Mouse (Mus musculus): ENCODE measurements around the gene Gm9758.
"Not testable (repeated sequence)": the region's sequence is repeated elsewhere in the genome, so short reads cannot be mapped to it uniquely, and the experiment has no call there.

The Gm9758 gene

GRCm38 (mm10) chr5:14914799-14915198, at the start of gene Gm9758:
TSS of gene Gm9758 (minus strand) at chr5:14914899.
- DNase-seq (ENCODE audit: low read depth in 1 of 2, low spot score in 2 of 2) = not testable (repeated sequence)

- DNase-seq (ENCODE audit: low read depth in 1 of 2, low spot score in 2 of 2) = not testable (repeated sequence)
Observed at GRCm38 (mm10) chr5:14963821-14964220, 49.1 kb upstream of the Gm9758 start.

DNA sequence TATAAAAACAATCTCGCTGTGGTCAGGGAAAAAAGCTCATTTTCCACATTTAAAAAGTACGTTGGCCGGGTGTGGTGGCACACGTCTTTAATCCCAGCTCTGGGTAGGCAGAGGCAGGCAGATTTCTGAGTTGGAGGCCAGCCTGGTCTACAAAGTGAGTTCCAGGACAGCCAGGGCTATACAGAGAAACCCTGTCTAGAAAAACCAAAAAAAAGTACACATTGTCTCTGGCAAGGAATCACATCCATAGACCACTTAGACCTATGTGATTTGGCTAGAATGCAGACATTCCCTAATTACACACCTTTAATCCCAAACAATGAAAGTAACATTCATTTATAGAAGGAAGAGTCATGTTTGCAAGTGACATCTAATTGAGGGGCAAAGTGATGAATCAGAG, 46.8 kb upstream of the Gm9758 start:
- DNase-seq (ENCODE audit: low read depth in 1 of 2, low spot score in 2 of 2) = not testable (repeated sequence)

GRCm38 (mm10) chr5:14955928-14956706, 41.4 kb upstream of the Gm9758 start:
- not testable (repeated sequence) for DNase-seq (ENCODE audit: low read depth in 1 of 2, low spot score in 2 of 2)

DNA sequence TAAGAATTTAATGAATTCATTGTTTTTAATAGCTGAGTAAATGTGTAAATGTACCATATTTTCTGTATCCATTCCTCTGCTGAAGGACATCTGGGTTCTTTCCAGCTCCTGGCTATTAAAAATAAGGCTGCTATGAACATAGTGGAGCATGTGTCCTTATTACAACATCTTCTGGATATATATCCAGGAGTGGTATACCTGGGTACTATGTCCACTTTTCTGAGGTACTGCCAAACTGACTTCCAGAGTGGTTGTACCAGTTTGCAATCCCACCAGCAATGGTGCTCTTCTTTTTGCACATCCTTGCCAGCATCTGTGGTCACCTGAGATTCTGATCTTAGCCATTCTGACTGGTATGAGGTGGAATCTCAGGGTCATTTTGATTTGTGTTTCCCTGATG, 38.9 kb upstream of the Gm9758 start:
- not testable (repeated sequence) for DNase-seq (ENCODE audit: low read depth in 1 of 2, low spot score in 2 of 2)

- not testable (repeated sequence) for DNase-seq (ENCODE audit: low read depth in 1 of 2, low spot score in 2 of 2)
Observed at GRCm38 (mm10) chr5:14952749-14953148, 38.0 kb upstream of the Gm9758 start.

GRCm38 (mm10) chr5:14951822-14952221, 37.1 kb upstream of the Gm9758 start:
- not testable (repeated sequence) for DNase-seq (ENCODE audit: low read depth in 1 of 2, low spot score in 2 of 2)

- not testable (repeated sequence) for DNase-seq (ENCODE audit: low read depth in 1 of 2, low spot score in 2 of 2)
Observed at GRCm38 (mm10) chr5:14947482-14948198, 32.9 kb upstream of the Gm9758 start.

DNA sequence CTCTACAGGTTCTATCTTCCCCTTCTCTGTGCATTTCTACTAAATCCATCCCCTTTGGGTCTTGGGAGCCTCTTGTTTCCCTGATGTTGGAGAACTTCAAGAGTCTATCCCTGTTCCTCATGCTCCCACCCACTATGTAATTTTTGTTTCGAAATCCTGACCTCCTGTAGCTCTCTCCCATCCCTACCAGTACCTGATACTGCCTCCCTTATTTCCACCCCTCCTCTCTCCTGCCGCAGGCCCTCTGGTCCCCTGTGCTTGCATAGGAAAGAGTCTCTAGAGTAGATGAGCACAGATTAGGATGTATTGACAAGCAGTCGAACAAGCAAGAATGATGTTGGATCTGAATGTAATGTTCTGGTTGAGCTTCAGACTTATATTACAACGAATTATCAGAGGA, 30.8 kb upstream of the Gm9758 start:
- not testable (repeated sequence) for DNase-seq (ENCODE audit: low read depth in 1 of 2, low spot score in 2 of 2)

DNA sequence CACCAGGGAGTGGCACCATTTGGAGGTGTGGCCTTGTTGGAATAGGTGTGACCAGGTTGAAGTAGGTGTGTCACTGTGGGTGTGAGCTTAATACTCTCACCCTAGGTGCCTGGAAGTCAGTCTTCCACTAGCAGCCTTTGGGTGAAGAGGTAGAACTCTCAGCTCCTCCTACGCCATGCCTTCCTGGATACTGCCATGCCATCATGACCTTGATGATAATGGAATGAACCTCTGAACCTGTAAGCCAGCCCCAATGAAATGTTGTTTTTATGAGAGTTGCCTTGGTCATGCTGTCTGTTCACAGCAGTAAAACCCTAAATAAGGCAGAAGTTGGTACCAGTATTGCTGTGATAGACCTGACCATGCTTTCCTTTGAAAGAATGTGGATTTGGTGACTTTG, 26.3 kb upstream of the Gm9758 start:
- not testable (repeated sequence) for DNase-seq (ENCODE audit: low read depth in 1 of 2, low spot score in 2 of 2)

GRCm38 (mm10) chr5:14938329-14938728, 23.6 kb upstream of the Gm9758 start, which contains the start of gene Speer4e:
TSS of gene Speer4e (minus strand) at chr5:14938429.
- not testable (repeated sequence) for DNase-seq (ENCODE audit: low read depth in 1 of 2, low spot score in 2 of 2)

DNA sequence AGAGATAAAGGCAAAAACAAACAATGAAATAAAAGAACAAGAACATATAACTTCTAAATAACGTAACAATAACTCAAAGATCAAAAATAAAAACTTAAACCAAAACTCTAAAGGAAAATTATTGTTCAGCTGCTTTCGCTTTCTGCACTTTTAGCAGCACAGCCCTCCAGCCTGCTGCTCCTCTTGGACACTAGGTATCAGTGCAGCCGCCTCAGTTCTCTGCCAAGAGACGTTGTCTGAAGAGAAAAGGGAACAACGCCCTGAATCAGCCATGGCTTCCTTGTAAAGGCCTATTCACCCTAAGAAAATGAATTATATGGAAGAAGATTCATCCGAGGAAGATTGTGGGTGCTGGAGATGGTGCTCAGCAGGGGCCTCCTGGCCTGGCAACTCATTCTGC, 19.0 kb upstream of the Gm9758 start:
- not testable (repeated sequence) for DNase-seq (ENCODE audit: low read depth in 1 of 2, low spot score in 2 of 2)

GRCm38 (mm10) chr5:14927047-14927446, 12.3 kb upstream of the Gm9758 start:
- DNase-seq (ENCODE audit: low read depth in 1 of 2, low spot score in 2 of 2) = not testable (repeated sequence)

- not testable (repeated sequence) for DNase-seq (ENCODE audit: low read depth in 1 of 2, low spot score in 2 of 2)
Observed at GRCm38 (mm10) chr5:14914361-14914760, 338 bp downstream of the Gm9758 start.

GRCm38 (mm10) chr5:14903539-14903938, 11.2 kb downstream of the Gm9758 start:
- not testable (repeated sequence) for DNase-seq (ENCODE audit: low read depth in 1 of 2, low spot score in 2 of 2)

DNA sequence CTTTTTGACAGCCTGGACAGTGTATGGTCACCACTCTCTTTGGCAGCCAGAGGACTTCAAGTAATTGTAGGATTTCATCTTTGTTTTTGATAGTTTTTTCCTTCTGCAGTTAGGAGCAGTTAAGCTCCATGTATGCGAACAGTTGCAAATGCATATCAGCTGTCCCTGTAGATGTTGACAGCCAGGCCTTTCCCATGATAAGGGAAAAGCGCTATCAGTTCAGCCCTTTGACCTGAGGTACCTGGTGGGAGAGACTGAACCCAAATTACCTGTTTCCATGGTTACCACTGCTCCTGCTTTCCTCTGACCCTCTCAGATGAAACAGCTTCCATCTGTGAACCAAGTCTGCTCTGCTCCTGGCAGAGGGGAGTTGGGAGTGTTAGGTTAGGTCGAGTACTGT, 22.5 kb downstream of the Gm9758 start:
- no peak for DNase-seq (ENCODE audit: low read depth in 1 of 2, low spot score in 2 of 2)

DNA sequence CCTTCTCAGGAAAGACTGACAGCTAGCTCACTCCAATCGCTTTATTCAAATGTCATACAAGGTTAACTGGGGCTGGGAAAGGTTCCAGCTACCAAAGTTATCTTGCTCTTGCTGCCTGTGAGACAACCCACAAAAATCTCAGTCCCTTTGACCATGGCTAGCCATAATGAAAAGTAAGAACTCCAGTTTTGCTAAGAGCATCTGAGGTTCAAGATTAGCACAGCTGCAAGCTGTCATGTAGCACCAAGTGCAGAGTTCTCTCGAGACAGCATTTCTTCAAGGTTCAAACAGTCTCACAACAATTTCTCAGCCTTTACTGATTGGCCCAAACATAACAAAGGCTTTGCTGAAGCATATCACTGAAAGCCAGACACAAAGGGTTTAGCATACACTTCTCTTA, 29.4 kb downstream of the Gm9758 start:
- not testable (repeated sequence) for DNase-seq (ENCODE audit: low read depth in 1 of 2, low spot score in 2 of 2)
